Mouse (Mus musculus) telencephalon, adult 2 months (tissue): Measurements from ENCODE around the gene Prpf4.

Source experiments
- DNase-seq: peaks from one replicate; pipeline ENCODE4 v3.0.0-alpha.2; 2011; ENCODE audit warnings: low read depth, low spot score

Gene Prpf4

DNA sequence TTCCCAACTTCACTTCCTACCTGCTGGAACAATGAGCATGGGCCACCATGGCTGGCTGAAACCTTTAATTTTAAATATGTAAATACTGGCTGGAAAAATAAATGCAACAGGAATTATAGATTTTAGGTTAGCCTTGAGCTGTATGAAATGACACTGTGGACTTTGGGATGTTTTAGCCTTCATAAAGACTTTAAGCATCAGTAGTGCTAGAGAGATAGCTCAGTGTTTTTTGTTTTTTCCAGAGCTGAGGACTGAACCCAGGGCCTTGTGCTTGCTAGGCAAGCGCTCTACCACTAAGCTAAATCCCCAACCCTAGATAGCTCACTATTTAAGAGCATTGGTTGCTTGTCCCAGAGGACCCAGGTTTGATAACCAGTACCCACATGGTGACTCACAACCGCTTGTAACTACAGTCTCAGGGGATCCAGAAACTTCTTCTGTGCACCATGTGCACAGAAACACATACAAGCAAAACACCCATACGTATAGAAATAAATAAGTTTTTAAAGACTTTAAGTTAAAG, 28.7 kb downstream of the Prpf4 start:
- DNase-seq = no peak

DNA sequence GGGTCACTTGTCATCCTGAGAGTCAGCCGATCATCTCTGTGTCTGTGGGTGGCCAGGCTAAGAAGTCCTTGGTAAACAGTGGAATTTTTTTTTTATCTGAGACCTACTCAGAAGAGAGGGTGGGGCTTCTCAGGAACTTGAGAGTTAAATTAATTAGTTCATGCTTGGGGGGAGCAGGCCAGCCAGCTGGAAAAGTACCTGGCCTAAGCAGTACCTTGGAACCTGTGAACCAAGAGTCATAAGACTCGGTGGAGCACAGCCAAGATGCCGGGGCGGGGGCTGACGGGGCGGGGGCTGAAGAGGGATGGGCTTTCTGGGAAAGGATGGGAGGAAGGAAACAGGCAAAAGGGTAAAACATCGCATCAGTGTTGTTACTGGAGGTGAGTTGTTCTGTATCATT, 29.3 kb downstream of the Prpf4 start:
- no peak for DNase-seq

DNA sequence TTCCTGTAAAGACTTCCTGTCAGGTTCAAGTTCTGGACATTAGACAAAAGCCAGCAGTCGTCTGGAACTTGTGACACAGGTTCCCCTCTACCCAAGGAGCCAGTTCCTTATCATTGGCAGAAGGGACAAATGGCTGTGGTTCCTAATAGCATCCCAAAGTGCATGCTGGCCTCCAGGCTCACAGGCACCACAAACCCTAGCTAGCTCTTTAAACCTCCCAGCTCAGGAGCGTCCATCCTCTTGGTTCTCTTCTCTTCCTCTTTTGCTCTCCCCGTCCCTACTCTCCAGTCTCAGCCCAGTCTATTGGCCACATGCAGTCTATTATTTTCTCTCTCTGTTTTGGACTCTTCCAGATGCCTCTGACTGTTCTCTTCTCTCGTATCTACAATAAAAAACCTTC, 31.2 kb downstream of the Prpf4 start:
- DNase-seq = no peak

DNA sequence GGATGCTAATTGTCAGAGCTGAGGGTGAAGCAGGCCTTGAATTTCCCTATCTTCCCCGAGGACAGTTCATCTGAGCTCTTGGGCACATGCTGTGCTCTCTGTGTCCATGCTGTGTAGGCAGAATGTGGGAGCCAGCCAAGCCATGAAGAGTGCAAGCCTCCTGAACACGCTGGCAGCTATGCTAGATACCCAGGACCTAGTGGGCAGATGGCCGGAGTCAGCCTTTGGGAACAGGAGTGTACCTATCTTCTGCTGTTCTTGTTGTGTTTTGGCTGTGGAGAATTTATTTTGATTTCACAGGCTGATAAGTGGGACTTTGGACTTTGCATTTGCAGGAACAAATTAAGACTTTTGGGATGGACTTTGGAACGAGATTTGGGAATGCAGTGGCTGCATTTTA, 31.9 kb downstream of the Prpf4 start:
- no peak for DNase-seq

DNA sequence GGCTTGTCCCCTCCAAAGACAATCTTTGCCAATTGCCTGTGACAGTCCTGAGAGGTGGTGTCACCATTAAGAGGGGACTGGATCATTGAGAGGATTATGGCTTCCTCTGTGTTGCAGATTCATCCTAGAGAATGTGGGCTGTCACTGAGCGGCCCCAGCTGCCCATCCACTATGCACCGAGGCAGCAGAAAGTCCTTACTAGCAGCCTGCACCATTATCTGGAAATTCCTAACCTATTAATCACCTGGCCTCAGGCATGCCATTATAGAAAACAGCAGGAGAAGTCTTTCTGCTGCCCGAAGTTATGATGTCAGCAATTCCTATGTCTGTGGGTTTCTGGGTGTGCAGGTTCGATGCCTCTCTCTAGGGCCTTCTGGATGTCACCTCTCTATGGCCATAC, 32.4 kb downstream of the Prpf4 start:
- no peak for DNase-seq

DNA sequence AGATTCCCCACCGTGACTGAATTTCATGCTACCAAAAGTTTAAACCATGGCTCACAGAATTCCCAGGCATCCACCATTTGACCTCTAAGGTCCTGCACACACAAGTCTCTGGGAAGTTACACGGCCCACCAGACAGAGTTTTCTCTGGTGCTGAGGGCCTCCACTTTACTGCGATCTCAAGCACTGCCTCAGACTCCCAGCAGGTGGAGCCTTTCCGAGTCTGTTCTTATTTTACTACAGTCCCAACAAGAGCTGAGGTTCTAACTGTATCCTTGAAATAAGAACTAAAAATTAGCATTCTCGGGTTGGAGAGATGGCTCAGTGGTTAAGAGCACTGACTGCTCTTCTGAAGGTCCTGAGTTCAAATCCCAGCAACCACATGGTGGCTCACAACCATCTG, 46.4 kb downstream of the Prpf4 start:
- DNase-seq = peak; percentile 10

DNA sequence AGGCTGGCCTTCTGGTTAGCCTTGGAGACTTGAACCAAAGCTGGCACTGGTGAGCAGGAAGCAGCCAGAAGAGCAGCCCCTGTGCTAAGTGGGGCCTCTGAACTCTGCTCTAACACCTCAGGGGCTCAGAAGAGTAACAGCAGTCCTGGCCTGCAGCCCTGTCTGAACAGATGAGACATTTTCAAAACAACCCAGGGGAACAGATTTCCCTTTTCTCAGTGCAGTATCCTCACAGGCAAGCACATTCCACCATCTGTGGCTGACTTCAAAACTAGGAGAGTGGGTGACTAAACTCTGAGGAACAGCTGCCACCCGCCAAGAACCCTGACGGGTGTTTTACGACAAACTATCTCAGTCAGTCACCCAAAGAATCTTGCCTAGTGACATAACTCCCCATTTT, 50.5 kb downstream of the Prpf4 start:
- peak; percentile 88 for DNase-seq

DNA sequence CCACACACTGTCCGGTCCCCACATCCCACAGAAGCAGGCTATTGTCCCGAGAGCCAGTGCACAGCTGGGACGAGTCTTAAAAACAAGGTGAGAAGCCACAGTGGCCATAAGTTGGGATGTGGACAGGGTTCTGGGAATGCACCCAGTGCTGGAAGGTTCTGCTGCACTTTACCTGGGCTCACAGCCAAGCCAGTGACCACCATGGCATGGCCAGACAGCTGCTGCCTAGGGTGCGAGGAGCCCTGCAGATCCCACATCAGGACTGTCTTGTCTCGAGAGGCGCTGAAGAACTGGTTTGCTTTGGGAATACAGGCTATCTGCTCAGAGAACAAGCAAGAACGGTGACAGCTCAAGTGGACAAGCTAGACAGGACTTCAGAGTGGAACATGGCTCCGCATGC, 51.8 kb downstream of the Prpf4 start:
- DNase-seq = no peak

DNA sequence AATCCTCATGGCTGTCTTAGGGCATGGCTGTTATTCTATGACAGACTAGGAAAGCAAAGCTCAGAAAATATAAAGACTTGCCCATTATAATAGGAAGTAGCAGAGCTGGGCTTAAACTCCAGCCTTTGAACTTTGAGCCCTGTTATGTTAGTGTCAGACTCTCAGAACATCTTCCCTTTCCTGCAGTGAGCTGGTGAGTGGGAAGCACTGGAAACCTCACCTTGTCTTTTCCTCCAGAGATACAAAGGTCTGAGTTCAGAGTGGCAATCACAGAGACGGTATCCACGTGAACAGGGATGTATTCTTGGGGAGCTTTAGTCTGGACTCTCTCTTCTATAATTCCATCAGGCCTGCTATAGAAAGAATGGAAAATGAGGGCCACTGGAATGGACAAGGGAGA, 54.5 kb downstream of the Prpf4 start:
- DNase-seq = no peak

DNA sequence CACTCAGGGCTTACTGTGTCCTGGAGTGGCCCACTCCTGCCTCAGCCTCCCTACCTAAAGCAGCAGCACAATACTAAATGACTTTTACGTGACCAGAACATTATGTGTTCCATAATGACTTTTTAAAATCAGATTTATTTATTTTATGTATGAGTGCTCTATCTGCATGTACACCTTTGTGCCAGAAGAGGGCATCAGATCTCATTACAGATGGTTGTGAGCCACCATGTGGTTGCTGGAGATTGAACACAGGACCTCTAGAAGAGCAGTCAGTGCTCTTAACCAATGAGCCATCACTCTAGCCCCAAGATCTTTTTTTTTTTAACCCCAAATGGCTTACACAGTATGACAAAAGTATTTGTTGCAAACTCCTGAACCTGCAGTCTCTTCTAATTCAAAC, 59.6 kb downstream of the Prpf4 start:
- no peak for DNase-seq

DNA sequence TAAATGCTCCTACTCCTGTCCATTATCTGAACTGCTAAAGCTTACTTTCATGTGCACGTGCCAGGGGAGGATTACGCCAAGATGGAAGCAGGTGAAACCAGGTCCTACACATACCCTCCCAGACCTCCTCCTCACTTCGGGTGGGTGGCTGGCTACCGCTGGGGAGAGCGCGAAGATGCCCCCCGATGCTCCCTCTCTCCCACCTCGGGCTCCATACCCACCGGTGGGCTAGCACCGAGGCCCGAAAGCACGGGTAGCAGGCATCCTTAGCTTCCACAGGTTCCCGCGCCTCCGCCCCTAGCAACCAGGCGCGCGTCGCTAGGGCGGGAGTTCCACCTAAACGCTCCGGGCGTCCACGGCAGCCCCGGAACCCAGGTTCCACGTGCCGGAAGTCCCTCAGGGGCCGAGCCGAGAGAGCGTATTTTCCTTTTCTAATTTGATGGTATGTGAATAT, 62.0 kb downstream of the Prpf4 start, which contains the start of gene Wdr31:
Gene Wdr31 (minus strand): TSS at position 299 of the 454 bp plus-strand sequence.
- DNase-seq = peak; percentile 65

DNA sequence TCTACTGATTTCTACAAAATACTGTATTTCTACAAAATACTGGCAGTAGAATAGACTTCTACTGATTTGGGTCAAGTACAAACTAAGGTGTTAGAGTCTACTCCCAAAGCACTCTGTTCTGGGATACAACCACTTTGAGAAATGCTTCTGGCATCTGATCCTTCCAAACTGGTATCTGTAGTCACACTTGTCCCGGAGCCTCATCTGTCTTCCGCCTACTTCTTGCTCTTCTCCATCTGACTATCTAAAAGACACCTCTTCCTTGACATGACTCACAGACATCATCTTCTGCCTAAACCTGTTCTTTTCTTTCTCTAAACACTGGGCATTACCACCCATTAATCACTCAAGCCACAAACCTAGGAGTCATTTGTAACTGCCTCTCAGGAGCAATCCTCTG, 63.5 kb downstream of the Prpf4 start:
- peak; percentile 64 for DNase-seq

DNA sequence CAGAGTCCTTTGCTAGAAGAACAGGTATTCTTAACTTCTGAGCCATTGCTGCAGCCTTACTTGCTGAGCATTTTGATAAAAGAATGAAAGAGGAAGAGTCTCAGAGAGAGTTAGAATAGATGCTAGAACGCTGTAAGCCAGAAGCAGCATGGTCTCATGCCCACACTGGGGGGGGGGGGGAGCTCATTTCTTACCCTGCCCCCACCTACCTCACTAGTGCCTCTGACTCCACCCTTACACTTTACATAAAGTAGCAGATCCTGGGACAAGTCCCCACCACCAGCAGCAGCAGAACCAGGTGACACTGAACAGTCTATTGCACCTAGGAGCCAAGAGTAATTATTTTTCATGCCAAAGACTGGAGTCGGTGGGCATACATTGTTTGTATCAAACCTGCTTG, 66.5 kb downstream of the Prpf4 start:
- no peak for DNase-seq

DNA sequence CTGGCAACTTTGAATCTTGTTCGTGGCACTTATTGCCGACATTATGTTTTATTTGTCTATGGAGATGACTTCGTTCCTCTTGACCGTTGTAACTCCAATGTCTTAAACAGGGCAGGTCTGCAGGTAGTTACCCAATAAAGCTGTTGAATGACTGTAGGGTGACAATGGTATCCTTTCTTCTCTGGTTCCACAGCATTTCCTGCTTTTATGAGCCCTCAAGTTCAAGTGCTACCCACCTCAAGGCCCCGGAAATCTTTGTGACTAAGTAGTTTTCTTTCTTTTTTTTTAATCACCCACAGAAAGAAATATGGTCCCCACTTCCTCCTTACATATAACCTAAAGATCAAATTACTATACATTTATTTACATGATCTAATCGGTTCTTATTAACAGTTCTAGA, 67.2 kb downstream of the Prpf4 start:
- DNase-seq = no peak
